Mouse (Mus musculus) heart, embryonic 10.5 days (tissue): ENCODE measurements at regions not wholly inside any gene's neighbourhood (a gene's known extent, or its start where the extent isn't known, plus 50 kb on each side); places are given as distances from the start of the nearest gene placed in this dataset.

ENCODE experiments used
- DNase-seq: peaks from one replicate; pipeline ENCODE4 v3.0.0-alpha.2; 2017; ENCODE audit warnings: low spot score
- H3K27ac ChIP-seq: fragments of 300-500 bp; sonication (generic); 2 replicates; pipeline ENCODE4 v1.5.1; 2016; ENCODE audit warnings: mild to moderate bottlenecking
- H3K27me3 ChIP-seq: fragments of 300-500 bp; sonication (generic); 2 replicates; pipeline ENCODE4 v1.6.1; 2016; ENCODE audit warnings: mild to moderate bottlenecking; ENCODE audit not compliant: poor library complexity, insufficient read depth, severe bottlenecking
- H3K36me3 ChIP-seq: fragments of 300-500 bp; sonication (generic); 2 replicates; pipeline ENCODE4 v1.6.1; 2016; ENCODE audit warnings: mild to moderate bottlenecking, moderate library complexity
- H3K4me1 ChIP-seq: fragments of 300-500 bp; sonication (generic); 2 replicates; pipeline ENCODE4 v1.6.1; 2016; ENCODE audit warnings: mild to moderate bottlenecking
- H3K4me3 ChIP-seq: fragments of 300-500 bp; sonication (generic); 2 replicates; pipeline ENCODE4 v1.5.1; 2016; ENCODE audit warnings: mild to moderate bottlenecking, moderate library complexity
- H3K9me3 ChIP-seq: fragments of 300-500 bp; sonication (generic); 2 replicates; pipeline ENCODE4 v1.6.1; 2016; ENCODE audit warnings: mild to moderate bottlenecking, moderate library complexity
- WGBS: fragments of 180-500 bp; shearing (Covaris S2); methylation state at CpG from one replicate; pipeline ENCODE4 v1.1.7; 2016; 5-methylcytosine and 5-hydroxymethylcytosine counted together

DNA sequence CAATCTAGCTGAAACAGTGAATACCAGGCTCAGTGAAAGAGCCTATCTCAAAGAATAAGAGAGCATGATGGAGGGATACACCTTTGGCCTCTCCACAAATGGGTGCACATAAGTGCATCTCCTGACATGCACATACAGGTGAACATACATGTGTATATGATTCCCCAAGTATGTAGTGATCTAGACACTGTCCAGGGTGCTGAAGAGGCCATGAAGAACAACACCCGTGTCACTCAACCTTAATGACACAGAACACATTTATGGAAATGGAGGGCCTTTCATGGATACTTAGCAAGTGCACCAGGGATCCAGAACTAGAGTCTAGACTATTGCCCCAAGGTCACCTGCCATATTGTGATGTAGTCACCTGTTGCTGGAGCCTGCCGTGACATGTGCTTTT, 56.9 kb downstream of the Spata19 start:
- WGBS: 73% methylated on average over 2 of the region's 2 CpGs
- Histone ChIP-seq H3K27me3 (no peaks in the 10 kb centered on the region), H3K36me3 (no peaks in the 10 kb centered on the region), H3K4me3 (no peak overlapping the region), H3K27ac (no peak overlapping the region), H3K9me3 (no peaks in the 10 kb centered on the region), H3K4me1 (no peaks in the 10 kb centered on the region)
- DNase-seq: no peak

DNA sequence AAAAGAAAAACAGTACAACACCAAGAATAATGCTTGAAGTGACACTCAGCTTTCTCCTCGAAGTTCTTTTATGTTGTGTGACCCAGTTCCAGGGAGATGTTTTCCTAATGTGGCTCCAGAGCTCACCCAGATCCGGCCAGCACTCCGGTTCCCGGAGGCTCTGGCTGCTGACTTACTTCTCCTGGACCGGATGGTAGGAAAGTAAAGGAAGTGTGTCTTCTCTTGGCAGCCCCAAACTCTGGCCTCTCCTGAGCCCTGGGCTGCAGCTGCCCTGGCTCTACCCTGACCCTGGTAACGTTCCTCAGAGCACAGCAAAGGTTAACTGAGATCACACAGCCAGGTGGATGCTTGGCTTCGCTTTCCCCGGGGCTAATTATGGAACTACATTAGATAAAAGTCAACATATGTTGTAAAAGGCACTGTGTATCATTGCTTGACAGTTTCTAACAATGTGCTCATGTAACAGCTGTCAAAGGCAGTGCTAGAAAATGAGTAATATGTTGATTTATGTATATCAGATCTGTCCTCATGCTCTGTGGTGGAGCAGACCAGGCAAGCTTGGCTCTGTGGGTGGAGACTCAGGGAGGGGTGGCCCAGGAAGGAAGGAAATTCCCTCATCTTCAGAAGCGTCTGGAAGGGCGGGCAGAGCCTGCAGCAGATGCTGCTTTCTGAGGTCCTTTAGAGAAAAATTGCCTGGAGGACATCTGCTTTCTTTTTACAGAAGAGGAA, 57.5 kb downstream of the Spata19 start:
- no peaks in the 10 kb centered on the region for H3K36me3 ChIP-seq
- H3K4me1 ChIP-seq: no peaks in the 10 kb centered on the region
- DNase-seq: no peak
- no peaks in the 10 kb centered on the region for H3K9me3 ChIP-seq
- WGBS: 64% methylated on average over 10 of the region's 10 CpGs
- H3K27ac ChIP-seq: no peak overlapping the region
- H3K4me3 ChIP-seq: no peak overlapping the region
- no peaks in the 10 kb centered on the region for H3K27me3 ChIP-seq

DNA sequence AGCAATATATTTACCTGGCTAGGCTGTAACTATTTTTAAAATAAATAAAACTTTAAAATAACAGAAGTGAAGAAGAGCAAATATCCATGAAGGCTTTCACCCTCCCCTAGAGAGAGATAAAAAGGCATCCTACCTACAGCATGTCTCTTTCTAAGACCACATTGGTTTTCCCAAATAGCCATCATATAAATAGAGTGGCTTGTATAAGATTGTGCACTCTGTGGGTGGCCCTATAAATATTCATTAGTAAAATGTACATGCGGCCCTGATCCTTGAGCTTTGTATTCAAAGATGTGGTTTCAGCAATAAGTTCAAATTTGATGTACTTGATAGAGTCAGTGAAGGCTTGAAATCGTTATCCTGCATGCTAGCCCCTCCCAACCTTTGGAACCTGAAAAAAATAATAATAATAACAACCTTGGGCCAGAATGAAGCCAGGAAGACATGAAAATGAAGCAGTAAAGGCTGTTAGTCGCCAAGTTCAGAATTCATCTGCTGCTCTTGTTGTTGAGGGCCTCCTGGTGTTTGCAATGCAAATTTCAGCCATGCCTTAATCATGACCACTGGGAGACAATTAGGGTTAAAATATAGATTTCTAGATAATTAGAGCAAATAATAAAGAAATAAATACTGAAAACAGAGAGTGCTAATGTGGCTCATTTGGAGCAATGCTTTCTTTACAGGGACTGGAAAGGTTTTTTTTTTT, 61.9 kb downstream of the Spata19 start:
- no peak overlapping the region for H3K27ac ChIP-seq
- H3K4me3 ChIP-seq: no peak overlapping the region
- H3K9me3 ChIP-seq: no peaks in the 10 kb centered on the region
- 58% methylated on average over 3 of the region's 3 CpGs for WGBS
- no peaks in the 10 kb centered on the region for H3K4me1 ChIP-seq
- no peaks in the 10 kb centered on the region for H3K27me3 ChIP-seq
- H3K36me3 ChIP-seq: no peaks in the 10 kb centered on the region
- no peak for DNase-seq

DNA sequence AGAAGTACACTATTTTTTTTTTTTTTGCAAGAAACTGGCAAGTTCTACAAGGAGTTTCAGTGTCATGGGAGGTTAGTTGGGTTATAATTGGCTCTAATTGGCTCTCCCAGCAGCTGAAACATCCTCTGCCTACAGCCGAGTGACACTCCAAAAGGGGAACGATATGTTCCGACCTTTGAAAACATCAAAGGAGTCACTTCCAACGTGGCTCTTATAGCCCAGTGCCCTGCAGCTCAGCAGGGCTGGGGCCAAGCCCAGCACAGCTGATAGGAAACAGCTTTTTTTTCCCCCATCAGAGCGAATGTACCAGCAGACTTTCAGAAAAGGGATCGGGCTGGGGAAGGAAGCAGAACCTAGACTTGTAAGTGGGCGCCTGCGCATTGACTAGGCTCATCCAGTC, 64.4 kb downstream of the Spata19 start:
- Histone ChIP-seq H3K4me1 (no peaks in the 10 kb centered on the region), H3K27me3 (no peaks in the 10 kb centered on the region), H3K4me3 (no peak overlapping the region), H3K27ac (no peak overlapping the region), H3K36me3 (no peaks in the 10 kb centered on the region), H3K9me3 (no peaks in the 10 kb centered on the region)
- 33% methylated on average over 8 of the region's 8 CpGs for WGBS
- DNase-seq: no peak

DNA sequence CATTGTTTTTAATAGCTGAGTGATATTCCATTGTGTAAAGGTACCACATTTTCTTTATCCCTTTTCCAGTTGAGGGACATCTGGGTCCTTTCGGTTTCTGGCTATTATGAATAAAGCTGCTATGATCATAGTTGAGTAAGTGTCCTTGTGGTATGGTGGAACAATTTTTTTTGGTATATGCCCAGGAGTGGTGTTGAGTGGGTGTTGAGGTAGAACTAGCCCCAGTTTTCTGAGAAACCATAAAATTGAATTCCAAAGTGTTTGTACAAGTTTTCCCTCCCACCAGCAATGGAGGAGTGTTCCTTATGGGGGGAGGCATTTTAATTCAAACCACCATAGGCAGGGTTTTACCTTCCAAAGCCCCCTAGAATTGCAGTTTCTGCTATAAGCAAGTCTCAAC, 67.4 kb downstream of the Spata19 start:
- Histone ChIP-seq H3K9me3 (no peaks in the 10 kb centered on the region), H3K4me1 (no peaks in the 10 kb centered on the region), H3K36me3 (no peaks in the 10 kb centered on the region), H3K27ac (no peak overlapping the region), H3K27me3 (no peaks in the 10 kb centered on the region), H3K4me3 (no peak overlapping the region)
- DNase-seq: no peak
- 79% methylated on average over 1 of the region's 1 CpGs for WGBS

DNA sequence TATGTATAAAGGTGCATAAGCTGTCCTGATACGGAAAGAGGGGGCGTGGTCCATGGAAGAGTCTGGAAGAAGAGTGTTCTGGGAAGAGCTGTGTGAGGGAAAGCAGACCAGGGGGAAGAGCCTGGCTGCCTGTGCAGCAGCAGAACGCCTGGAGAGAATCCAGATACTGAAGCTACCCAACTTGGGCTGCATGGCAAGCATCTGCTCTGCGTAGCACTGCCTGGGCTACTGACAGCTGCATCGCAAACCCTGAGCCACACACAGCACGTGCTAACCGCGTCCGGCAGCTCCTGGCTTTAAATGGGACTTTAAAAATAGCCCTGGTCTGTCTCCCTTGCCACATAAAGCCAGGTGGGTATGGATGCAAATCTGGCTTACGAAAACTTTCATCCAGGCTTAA, 78.9 kb downstream of the Spata19 start:
- H3K4me3 ChIP-seq: no peak overlapping the region
- no peaks in the 10 kb centered on the region for H3K27me3 ChIP-seq
- H3K36me3 ChIP-seq: no peaks in the 10 kb centered on the region
- H3K4me1 ChIP-seq: no peaks in the 10 kb centered on the region
- WGBS: 57% methylated on average over 10 of the region's 10 CpGs
- DNase-seq: no peak
- H3K27ac ChIP-seq: no peak overlapping the region
- no peaks in the 10 kb centered on the region for H3K9me3 ChIP-seq

DNA sequence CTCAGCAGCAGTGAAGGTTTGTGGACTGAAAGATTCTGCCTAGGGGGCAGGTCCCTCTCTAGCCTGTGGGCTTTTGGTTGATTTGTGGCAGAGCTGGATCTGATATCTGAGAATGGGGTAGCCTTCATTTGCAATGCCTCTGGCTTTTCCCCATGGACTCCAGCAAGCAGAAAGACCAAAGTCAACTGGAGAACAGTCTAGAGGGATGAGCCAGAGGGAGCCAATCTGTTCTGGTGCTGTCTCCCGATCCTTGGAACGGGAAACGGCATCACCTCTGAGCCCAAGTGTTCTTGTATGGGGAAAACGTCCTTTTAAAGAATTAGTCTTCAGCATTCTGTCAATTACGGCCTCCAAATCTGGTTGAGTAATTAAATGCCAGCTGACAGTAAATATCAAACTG, 80.0 kb downstream of the Spata19 start:
- H3K9me3 ChIP-seq: no peaks in the 10 kb centered on the region
- no peak overlapping the region for H3K27ac ChIP-seq
- H3K4me1 ChIP-seq: no peaks in the 10 kb centered on the region
- no peak overlapping the region for H3K4me3 ChIP-seq
- H3K27me3 ChIP-seq: no peaks in the 10 kb centered on the region
- 80% methylated on average over 5 of the region's 5 CpGs for WGBS
- H3K36me3 ChIP-seq: no peaks in the 10 kb centered on the region
- DNase-seq: no peak

DNA sequence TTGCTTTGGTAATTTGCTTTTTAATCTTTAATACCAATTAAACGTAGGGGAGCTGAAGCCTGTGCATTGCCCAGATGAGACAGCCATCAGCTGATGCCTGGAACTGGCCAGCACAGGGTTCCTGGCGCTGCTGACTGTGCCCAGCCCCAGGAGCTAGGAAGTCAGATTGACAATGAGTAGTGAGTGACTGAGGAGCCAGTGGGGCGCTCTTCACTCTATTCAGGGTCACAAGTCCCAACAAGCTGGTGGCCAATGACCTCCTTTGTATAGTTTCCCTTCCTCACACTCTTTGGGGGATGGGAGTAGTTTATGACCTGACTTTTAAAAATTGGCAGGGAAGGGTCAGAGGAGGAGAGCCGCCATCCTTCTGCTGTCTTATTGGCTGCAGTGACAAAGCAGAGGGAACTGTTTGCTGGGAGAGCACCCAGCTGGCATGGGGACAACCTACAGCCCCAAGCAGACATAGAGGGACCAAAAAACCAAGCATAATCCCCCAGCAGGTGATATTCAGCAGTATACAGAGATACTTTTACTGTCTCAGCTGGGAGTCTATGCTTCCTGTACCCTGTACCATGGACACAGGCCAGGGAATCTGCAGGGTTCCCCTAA, 80.6 kb downstream of the Spata19 start:
- Histone ChIP-seq H3K27me3 (no peaks in the 10 kb centered on the region), H3K27ac (no peak overlapping the region), H3K9me3 (no peaks in the 10 kb centered on the region), H3K36me3 (no peaks in the 10 kb centered on the region), H3K4me1 (no peaks in the 10 kb centered on the region), H3K4me3 (no peak overlapping the region)
- DNase-seq: no peak
- 75% methylated on average over 4 of the region's 4 CpGs for WGBS

DNA sequence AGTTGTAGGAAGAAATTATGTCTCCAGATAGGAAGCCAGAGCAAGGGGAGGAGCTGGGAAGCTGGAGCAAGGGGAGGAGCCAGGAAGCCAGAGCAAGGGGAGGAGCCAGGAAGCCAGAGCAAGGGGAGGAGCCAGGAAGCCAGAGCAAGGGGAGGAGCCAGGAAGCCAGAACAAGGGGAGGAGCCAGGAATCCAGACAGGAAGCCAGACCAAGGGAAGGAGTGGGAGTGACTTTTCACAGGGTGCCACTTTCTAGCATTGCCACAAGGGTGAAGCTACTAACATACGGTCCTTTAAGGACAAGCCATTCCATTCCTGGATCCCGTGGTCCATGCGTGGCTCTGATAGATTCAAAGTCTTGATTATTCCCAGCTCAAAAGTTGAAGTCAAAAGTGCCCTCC, 81.7 kb downstream of the Spata19 start:
- no peaks in the 10 kb centered on the region for H3K4me1 ChIP-seq
- no peak for DNase-seq
- 90% methylated on average over 3 of the region's 3 CpGs for WGBS
- H3K4me3 ChIP-seq: no peak overlapping the region
- H3K27me3 ChIP-seq: no peaks in the 10 kb centered on the region
- no peaks in the 10 kb centered on the region for H3K36me3 ChIP-seq
- no peaks in the 10 kb centered on the region for H3K9me3 ChIP-seq
- no peak overlapping the region for H3K27ac ChIP-seq

DNA sequence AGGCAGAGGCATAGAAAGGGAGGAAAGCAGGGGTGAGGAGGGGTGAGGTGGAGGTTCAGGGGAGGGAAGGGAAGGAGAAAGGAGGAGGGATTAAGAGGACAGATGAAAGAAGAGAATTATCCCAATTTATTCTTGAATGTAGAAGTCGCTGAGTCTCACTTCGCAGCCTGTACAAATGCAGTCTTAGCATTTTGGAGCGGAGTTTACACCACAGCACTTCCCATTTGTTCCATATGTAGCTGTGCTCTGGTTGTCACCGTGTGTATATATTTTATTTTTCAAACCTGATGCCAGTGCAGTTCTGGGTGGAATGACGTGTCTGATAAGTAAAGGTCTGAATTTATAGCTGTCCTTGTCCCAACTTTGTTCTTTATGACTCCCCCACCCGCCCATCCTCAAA, 105.2 kb downstream of the Spata19 start:
- Histone ChIP-seq H3K4me3 (no peak overlapping the region), H3K4me1 (no peaks in the 10 kb centered on the region), H3K9me3 (no peaks in the 10 kb centered on the region), H3K27me3 (no peaks in the 10 kb centered on the region), H3K27ac (no peak overlapping the region), H3K36me3 (no peaks in the 10 kb centered on the region)
- WGBS: 76% methylated on average over 6 of the region's 6 CpGs
- no peak for DNase-seq

DNA sequence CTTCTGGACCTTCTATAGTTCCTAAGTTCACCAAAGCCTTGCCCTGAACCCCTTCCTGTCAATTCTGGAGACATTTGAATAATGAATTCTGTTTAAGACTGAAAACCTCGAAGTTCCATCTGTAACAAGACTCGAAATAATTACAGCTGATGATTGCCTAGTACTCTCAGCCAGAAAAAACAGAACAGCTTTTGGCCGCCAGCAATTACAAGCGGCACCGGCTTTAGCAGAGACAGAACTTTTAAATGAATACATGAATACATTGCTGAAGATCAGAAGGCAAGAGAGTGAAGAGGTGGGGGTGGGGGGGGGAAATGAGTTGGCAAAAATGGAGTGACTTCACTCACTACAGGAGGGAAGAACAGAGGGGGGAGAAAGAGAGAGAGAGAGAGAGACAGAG, 112.6 kb downstream of the Spata19 start:
- 83% methylated on average over 5 of the region's 5 CpGs for WGBS
- Histone ChIP-seq H3K4me3 (no peak overlapping the region), H3K27me3 (no peaks in the 10 kb centered on the region), H3K27ac (no peak overlapping the region), H3K4me1 (no peaks in the 10 kb centered on the region), H3K36me3 (no peaks in the 10 kb centered on the region), H3K9me3 (no peaks in the 10 kb centered on the region)
- no peak for DNase-seq

DNA sequence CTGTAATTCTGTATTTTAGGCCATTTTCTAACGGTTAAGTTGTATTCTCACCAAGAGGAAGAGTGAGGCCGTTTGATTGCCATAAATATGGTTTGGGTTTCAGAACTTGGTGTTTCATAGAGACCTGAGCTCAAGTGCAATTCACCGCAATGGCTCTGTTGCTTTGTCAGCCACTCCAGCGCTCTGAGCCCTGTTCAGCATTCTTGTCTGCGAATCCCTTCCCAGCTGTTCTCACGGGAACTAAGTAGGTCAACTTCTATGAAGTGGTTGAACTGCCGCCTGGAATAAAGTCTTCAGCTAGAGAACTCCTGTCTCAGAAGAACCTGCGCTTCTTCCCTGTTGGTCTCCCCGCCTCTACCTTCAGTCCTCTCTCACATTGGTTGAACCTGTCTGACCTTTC, 113.1 kb downstream of the Spata19 start:
- Histone ChIP-seq H3K4me1 (no peaks in the 10 kb centered on the region), H3K4me3 (no peak overlapping the region), H3K27ac (no peak overlapping the region), H3K27me3 (no peaks in the 10 kb centered on the region), H3K36me3 (no peaks in the 10 kb centered on the region), H3K9me3 (no peaks in the 10 kb centered on the region)
- WGBS: 85% methylated on average over 9 of the region's 9 CpGs
- no peak for DNase-seq

DNA sequence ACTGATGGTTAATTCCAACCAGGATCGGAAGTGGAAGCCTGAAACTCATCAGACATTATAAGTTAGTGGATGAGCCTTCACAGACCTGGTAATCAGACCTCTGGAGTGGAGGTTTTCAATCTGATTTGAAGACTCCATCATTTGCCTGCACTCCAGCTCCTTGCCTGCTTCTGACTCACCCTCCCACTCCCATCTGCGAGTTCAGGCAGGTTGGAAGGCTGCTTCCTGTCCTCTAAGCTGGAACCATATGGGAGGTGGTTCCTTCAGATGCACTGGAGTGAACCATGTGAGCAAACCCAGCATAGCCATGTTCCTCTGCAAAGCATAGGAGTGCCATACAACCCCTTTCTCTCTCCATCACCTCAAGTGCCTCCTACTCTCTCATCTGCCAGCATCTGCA, 114.6 kb downstream of the Spata19 start:
- no peak for DNase-seq
- no peak overlapping the region for H3K4me3 ChIP-seq
- no peaks in the 10 kb centered on the region for H3K27me3 ChIP-seq
- WGBS: 64% methylated on average over 2 of the region's 2 CpGs
- H3K27ac ChIP-seq: no peak overlapping the region
- H3K4me1 ChIP-seq: no peaks in the 10 kb centered on the region
- H3K36me3 ChIP-seq: no peaks in the 10 kb centered on the region
- H3K9me3 ChIP-seq: no peaks in the 10 kb centered on the region
